Mouse (Mus musculus): ENCODE results near the gene Med18. TPM values are rescaled to one million over a fixed set of nuclear protein-coding genes. Genes with fewer than 3 reads are reported as not detected.

The Med18 gene
- polyA plus RNA-seq, 1 experiment from 2014 or later: 18.4 TPM

DNA sequence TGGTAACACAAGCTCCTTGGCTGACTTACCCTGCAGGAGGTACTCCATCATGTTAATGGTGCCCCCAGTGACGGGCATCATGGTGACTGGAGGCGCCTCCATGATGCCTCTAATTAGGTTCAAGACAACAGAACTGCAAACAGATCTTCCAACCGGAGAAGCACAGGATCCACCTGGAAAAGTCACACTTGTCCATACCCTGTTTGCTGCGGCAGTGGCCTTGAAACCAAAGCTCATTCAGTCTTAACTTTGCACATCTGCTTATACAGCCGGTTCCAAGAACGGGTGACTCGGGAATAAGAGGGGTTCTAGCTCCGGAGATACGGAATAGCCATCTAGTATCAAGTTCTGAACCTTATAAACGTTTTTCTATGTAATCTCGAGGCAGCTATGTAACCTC lies 885 bp downstream of the Med18 start:
- no peak for ATAC-seq
- H3K36me3 ChIP-seq (ENCODE audit: control insufficient read depth, insufficient read depth, low read length): peaks cover 15% of the 10 kb centered on the region
- H3K9me3 ChIP-seq (ENCODE audit: control insufficient read depth, low read length): no peaks in the 10 kb centered on the region
- H3K27ac ChIP-seq (ENCODE audit: low read length): no peak overlapping the region
- H3K4me1 ChIP-seq (ENCODE audit: control insufficient read depth, insufficient read depth, low read length): peaks cover 19% of the 10 kb centered on the region
- no peaks in the 10 kb centered on the region for H3K27me3 ChIP-seq (replicated peaks; ENCODE audit: control insufficient read depth, insufficient read depth, low read length)
- WGBS: 6% methylated on average over 11 of the region's 11 CpGs
- H3K4me2 ChIP-seq (ENCODE audit: low read depth, low read length): peak overlapping the region; percentile 69
- H3K4me3 ChIP-seq (ENCODE audit: low read length): peak overlapping the region; percentile 67
- peak overlapping the region; percentile 78 for H3K9ac ChIP-seq (ENCODE audit: low read depth, low read length)

- Histone ChIP-seq H3K36me3 (ENCODE audit: control insufficient read depth, insufficient read depth, low read length) (peaks cover 15% of the 10 kb centered on the region), H3K9ac (ENCODE audit: low read depth, low read length) (no peak overlapping the region), H3K4me3 (ENCODE audit: low read length) (no peak overlapping the region), H3K27ac (ENCODE audit: low read length) (no peak overlapping the region), H3K27me3 (replicated peaks; ENCODE audit: control insufficient read depth, insufficient read depth, low read length) (no peaks in the 10 kb centered on the region), H3K4me2 (ENCODE audit: low read depth, low read length) (no peak overlapping the region), H3K4me1 (ENCODE audit: control insufficient read depth, insufficient read depth, low read length) (peaks cover 22% of the 10 kb centered on the region), H3K9me3 (ENCODE audit: control insufficient read depth, low read length) (no peaks in the 10 kb centered on the region)
- WGBS: 89% methylated on average over 8 of the region's 8 CpGs
- no peak for ATAC-seq
These were observed 3.5 kb downstream of the Med18 start for GRCm38 (mm10) chr4:132460225-132460624.

DNA sequence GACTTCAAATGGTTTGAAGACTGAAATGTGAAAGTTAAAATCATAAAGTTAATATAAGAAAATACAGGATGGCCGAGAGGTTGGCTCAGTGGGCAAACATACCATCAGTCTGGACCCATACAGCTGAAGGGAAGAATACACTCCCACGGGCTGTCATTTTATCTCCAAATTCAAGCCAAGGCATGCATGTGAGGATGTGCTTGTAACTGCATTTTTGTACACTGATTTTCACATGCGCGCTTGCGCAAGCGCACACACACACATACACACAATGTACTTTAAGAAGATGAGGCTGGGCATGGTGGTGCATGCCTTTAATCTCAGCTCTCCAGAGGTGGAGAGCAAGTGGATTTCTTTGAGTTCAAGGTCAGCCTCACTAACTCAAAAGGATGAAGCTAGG lies 8.2 kb downstream of the Med18 start:
- H3K9me3 ChIP-seq (ENCODE audit: control insufficient read depth, low read length): no peaks in the 10 kb centered on the region
- no peak overlapping the region for H3K9ac ChIP-seq (ENCODE audit: low read depth, low read length)
- ATAC-seq: 0 out of 2 replicates have a peak, but pooled peaks have one; percentile 11
- no peak overlapping the region for H3K4me3 ChIP-seq (ENCODE audit: low read length)
- no peak overlapping the region for H3K4me2 ChIP-seq (ENCODE audit: low read depth, low read length)
- peaks cover 15% of the 10 kb centered on the region for H3K36me3 ChIP-seq (ENCODE audit: control insufficient read depth, insufficient read depth, low read length)
- 0 out of 2 replicates have a peak overlapping the region, but pooled peaks have one; percentile 0 for H3K27ac ChIP-seq (ENCODE audit: low read length)
- 87% methylated on average over 6 of the region's 6 CpGs for WGBS
- H3K4me1 ChIP-seq (ENCODE audit: control insufficient read depth, insufficient read depth, low read length): peaks cover 4% of the 10 kb centered on the region; the same call in 1 of the 2 replicates
- no peaks in the 10 kb centered on the region for H3K27me3 ChIP-seq (replicated peaks; ENCODE audit: control insufficient read depth, insufficient read depth, low read length)

GRCm38 (mm10) chr4:132455146-132455545 lies 8.6 kb downstream of the Med18 start:
- Histone ChIP-seq H3K4me1 (ENCODE audit: control insufficient read depth, insufficient read depth, low read length) (peaks cover 4% of the 10 kb centered on the region; the same call in 1 of the 2 replicates), H3K27ac (ENCODE audit: low read length) (0 out of 2 replicates have a peak overlapping the region, but pooled peaks have one; percentile 0), H3K27me3 (replicated peaks; ENCODE audit: control insufficient read depth, insufficient read depth, low read length) (no peaks in the 10 kb centered on the region), H3K4me2 (ENCODE audit: low read depth, low read length) (no peak overlapping the region), H3K36me3 (ENCODE audit: control insufficient read depth, insufficient read depth, low read length) (peaks cover 12% of the 10 kb centered on the region), H3K9ac (ENCODE audit: low read depth, low read length) (no peak overlapping the region), H3K4me3 (ENCODE audit: low read length) (no peak overlapping the region), H3K9me3 (ENCODE audit: control insufficient read depth, low read length) (no peaks in the 10 kb centered on the region)
- peak; percentile 78 for ATAC-seq
- 59% methylated on average over 3 of the region's 3 CpGs for WGBS

DNA sequence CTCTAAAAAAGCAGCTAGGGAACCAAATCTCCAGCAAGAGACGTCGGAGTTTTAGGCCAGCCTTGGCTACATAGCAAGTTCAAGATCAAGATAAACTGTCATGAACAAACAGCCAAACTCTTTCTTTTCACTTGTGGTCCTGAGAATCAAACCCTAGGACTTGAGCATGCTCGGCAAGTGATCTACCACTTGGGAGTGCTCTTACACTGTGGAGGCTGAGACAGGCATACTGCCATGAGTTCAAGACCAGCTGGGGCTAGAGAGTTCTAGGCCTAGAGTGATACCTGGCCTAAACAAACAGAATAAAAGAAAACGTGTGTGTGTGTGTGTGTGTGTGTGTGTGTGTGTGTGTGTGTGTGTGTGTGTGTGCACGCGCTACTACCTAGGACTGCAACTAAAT lies 9.5 kb downstream of the Med18 start:
- Histone ChIP-seq H3K27ac (ENCODE audit: low read length) (no peak overlapping the region), H3K9me3 (ENCODE audit: control insufficient read depth, low read length) (no peaks in the 10 kb centered on the region), H3K4me2 (ENCODE audit: low read depth, low read length) (no peak overlapping the region), H3K4me1 (ENCODE audit: control insufficient read depth, insufficient read depth, low read length) (peaks cover 4% of the 10 kb centered on the region; the same call in 1 of the 2 replicates), H3K9ac (ENCODE audit: low read depth, low read length) (no peak overlapping the region), H3K36me3 (ENCODE audit: control insufficient read depth, insufficient read depth, low read length) (peaks cover 6% of the 10 kb centered on the region), H3K27me3 (replicated peaks; ENCODE audit: control insufficient read depth, insufficient read depth, low read length) (no peaks in the 10 kb centered on the region), H3K4me3 (ENCODE audit: low read length) (no peak overlapping the region)
- 74% methylated on average over 6 of the region's 6 CpGs for WGBS
- no peak for ATAC-seq

- H3K9ac ChIP-seq (ENCODE audit: low read depth, low read length): no peak overlapping the region
- no peak for ATAC-seq
- no peaks in the 10 kb centered on the region for H3K9me3 ChIP-seq (ENCODE audit: control insufficient read depth, low read length)
- H3K4me2 ChIP-seq (ENCODE audit: low read depth, low read length): no peak overlapping the region
- no peak overlapping the region for H3K4me3 ChIP-seq (ENCODE audit: low read length)
- H3K36me3 ChIP-seq (ENCODE audit: control insufficient read depth, insufficient read depth, low read length): no peaks in the 10 kb centered on the region
- 81% methylated on average over 3 of the region's 3 CpGs for WGBS
- no peaks in the 10 kb centered on the region for H3K27me3 ChIP-seq (replicated peaks; ENCODE audit: control insufficient read depth, insufficient read depth, low read length)
- H3K4me1 ChIP-seq (ENCODE audit: control insufficient read depth, insufficient read depth, low read length): no peaks in the 10 kb centered on the region
- H3K27ac ChIP-seq (ENCODE audit: low read length): no peak overlapping the region
These were observed 13.9 kb downstream of the Med18 start for GRCm38 (mm10) chr4:132449778-132450177.

DNA sequence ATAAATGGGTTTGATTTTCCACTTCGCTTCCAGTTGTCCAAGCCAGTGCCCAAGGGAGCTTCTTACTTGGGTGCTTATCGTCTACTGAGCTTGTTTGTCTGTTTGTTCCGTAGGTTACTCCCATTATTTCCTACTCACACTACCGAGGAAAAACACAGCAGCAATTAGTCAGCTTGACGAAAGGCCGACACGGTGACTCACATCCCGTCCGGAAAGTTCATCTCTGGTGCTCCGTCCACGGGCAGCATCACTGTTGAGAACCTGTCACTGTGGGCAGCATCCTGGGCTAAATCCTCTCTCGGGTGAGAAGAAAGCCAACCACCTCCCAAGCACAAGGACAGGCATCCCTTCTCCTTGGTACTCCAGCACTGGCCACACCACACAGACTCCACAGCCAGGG lies 17.6 kb downstream of the Med18 start:
- ATAC-seq: no peak
- no peak overlapping the region for H3K27ac ChIP-seq (ENCODE audit: low read length)
- H3K36me3 ChIP-seq (ENCODE audit: control insufficient read depth, insufficient read depth, low read length): no peaks in the 10 kb centered on the region
- H3K9me3 ChIP-seq (ENCODE audit: control insufficient read depth, low read length): peaks cover 5% of the 10 kb centered on the region; the same call in 1 of the 2 replicates
- no peak overlapping the region for H3K9ac ChIP-seq (ENCODE audit: low read depth, low read length)
- no peak overlapping the region for H3K4me3 ChIP-seq (ENCODE audit: low read length)
- no peak overlapping the region for H3K4me2 ChIP-seq (ENCODE audit: low read depth, low read length)
- WGBS: 78% methylated on average over 12 of the region's 12 CpGs
- H3K27me3 ChIP-seq (replicated peaks; ENCODE audit: control insufficient read depth, insufficient read depth, low read length): no peaks in the 10 kb centered on the region
- H3K4me1 ChIP-seq (ENCODE audit: control insufficient read depth, insufficient read depth, low read length): no peaks in the 10 kb centered on the region

GRCm38 (mm10) chr4:132444516-132444915 lies 19.2 kb downstream of the Med18 start:
- H3K9ac ChIP-seq (ENCODE audit: low read depth, low read length): no peak overlapping the region
- peaks cover 5% of the 10 kb centered on the region; the same call in 1 of the 2 replicates for H3K9me3 ChIP-seq (ENCODE audit: control insufficient read depth, low read length)
- no peaks in the 10 kb centered on the region for H3K27me3 ChIP-seq (replicated peaks; ENCODE audit: control insufficient read depth, insufficient read depth, low read length)
- H3K4me3 ChIP-seq (ENCODE audit: low read length): no peak overlapping the region
- 82% methylated on average over 8 of the region's 8 CpGs for WGBS
- no peaks in the 10 kb centered on the region for H3K4me1 ChIP-seq (ENCODE audit: control insufficient read depth, insufficient read depth, low read length)
- H3K36me3 ChIP-seq (ENCODE audit: control insufficient read depth, insufficient read depth, low read length): no peaks in the 10 kb centered on the region
- no peak overlapping the region for H3K4me2 ChIP-seq (ENCODE audit: low read depth, low read length)
- no peak overlapping the region for H3K27ac ChIP-seq (ENCODE audit: low read length)
- ATAC-seq: no peak

- ATAC-seq: no peak
- no peaks in the 10 kb centered on the region for H3K9me3 ChIP-seq (ENCODE audit: control insufficient read depth, low read length)
- no peak overlapping the region for H3K4me3 ChIP-seq (ENCODE audit: low read length)
- H3K36me3 ChIP-seq (ENCODE audit: control insufficient read depth, insufficient read depth, low read length): no peaks in the 10 kb centered on the region
- no peak overlapping the region for H3K9ac ChIP-seq (ENCODE audit: low read depth, low read length)
- H3K4me1 ChIP-seq (ENCODE audit: control insufficient read depth, insufficient read depth, low read length): no peaks in the 10 kb centered on the region
- no peaks in the 10 kb centered on the region for H3K27me3 ChIP-seq (replicated peaks; ENCODE audit: control insufficient read depth, insufficient read depth, low read length)
- H3K4me2 ChIP-seq (ENCODE audit: low read depth, low read length): 0 out of 2 replicates have a peak overlapping the region, but pooled peaks have one; percentile 10
- WGBS: 43% methylated on average over 11 of the region's 11 CpGs
- H3K27ac ChIP-seq (ENCODE audit: low read length): no peak overlapping the region
These were observed 25.9 kb downstream of the Med18 start for GRCm38 (mm10) chr4:132437857-132438256.

Data from intestine, embryonic 16.5 days (tissue).